8 mouse cellular contexts compared by ENCODE assay signal in genomic region chr1:82291930-82292712, GRCm38 (mm10). TPM values are rescaled to one million over a fixed set of nuclear protein-coding genes. Genes with fewer than 3 reads are reported as not detected.
DNase-seq lines count a peak whose midpoint lies in the region; ATAC-seq lines count a peak whose summit lies in the region.

No protein-coding gene starts in this region.

- peak overlapping the region; percentile 48 for H3K4me2 ChIP-seq in kidney, embryonic 14.5 days (replicated peaks; ENCODE audit: low read depth, low read length)
- peak overlapping the region; percentile 92 for H3K4me2 ChIP-seq in embryonic facial prominence, embryonic 11.5 days (ENCODE audit: low read depth, low read length)
- H3K4me2 ChIP-seq in hindbrain, embryonic 13.5 days: peak overlapping the region; percentile 67
- H3K4me2 ChIP-seq in midbrain, embryonic 13.5 days (replicated peaks): peak overlapping the region; percentile 82

- peak overlapping the region; percentile 46 for H3K4me3 ChIP-seq in kidney, embryonic 14.5 days (ENCODE audit: low read length)
- H3K4me3 ChIP-seq in embryonic facial prominence, embryonic 11.5 days (ENCODE audit: low read depth, low read length): peak overlapping the region; percentile 73
- H3K4me3 ChIP-seq in hindbrain, embryonic 13.5 days: peak overlapping the region; percentile 75
- peak overlapping the region; percentile 79 for H3K4me3 ChIP-seq in midbrain, embryonic 13.5 days (replicated peaks)

- peak overlapping the region; percentile 68 for H3K9ac ChIP-seq in kidney, embryonic 14.5 days (ENCODE audit: low read depth, low read length)
- peak overlapping the region; percentile 87 for H3K9ac ChIP-seq in embryonic facial prominence, embryonic 11.5 days (replicated peaks; ENCODE audit: low read length)
- H3K9ac ChIP-seq in hindbrain, embryonic 13.5 days: peak overlapping the region; percentile 91
- H3K9ac ChIP-seq in midbrain, embryonic 13.5 days (replicated peaks): peak overlapping the region; percentile 88

- DNase-seq in kidney, postnatal 25 days: no peak
- DNase-seq in embryonic facial prominence, embryonic 11.5 days (ENCODE audit: low spot score): no peak
- DNase-seq in spleen, adult 18-20 months: no peak
- no peak for DNase-seq in cerebellum, postnatal 4 days (ENCODE audit: low spot score in 2 of 2)
- DNase-seq in right cerebral cortex, postnatal 4 days: no peak

- H3K9me3 ChIP-seq in kidney, embryonic 14.5 days (ENCODE audit: control insufficient read depth, low read length): no peaks in the 10 kb centered on the region
- no peaks in the 10 kb centered on the region for H3K9me3 ChIP-seq in embryonic facial prominence, embryonic 11.5 days (replicated peaks; ENCODE audit: control insufficient read depth, low read length)
- no peaks in the 10 kb centered on the region for H3K9me3 ChIP-seq in hindbrain, embryonic 13.5 days
- no peaks in the 10 kb centered on the region for H3K9me3 ChIP-seq in midbrain, embryonic 13.5 days

- H3K4me1 ChIP-seq in kidney, embryonic 14.5 days (ENCODE audit: control insufficient read depth, insufficient read depth, low read length): peaks cover 21% of the 10 kb centered on the region
- no peaks in the 10 kb centered on the region for H3K4me1 ChIP-seq in embryonic facial prominence, embryonic 11.5 days (ENCODE audit: control insufficient read depth, insufficient read depth, low read length)
- H3K4me1 ChIP-seq in hindbrain, embryonic 13.5 days (replicated peaks): peaks cover 46% of the 10 kb centered on the region
- H3K4me1 ChIP-seq in midbrain, embryonic 13.5 days (replicated peaks): peaks cover 40% of the 10 kb centered on the region

- H3K27me3 ChIP-seq in kidney, embryonic 14.5 days (ENCODE audit: control insufficient read depth, insufficient read depth, low read length): no peaks in the 10 kb centered on the region
- H3K27me3 ChIP-seq in embryonic facial prominence, embryonic 11.5 days (ENCODE audit: control insufficient read depth, insufficient read depth, low read length): no peaks in the 10 kb centered on the region
- H3K27me3 ChIP-seq in hindbrain, embryonic 13.5 days: no peaks in the 10 kb centered on the region
- H3K27me3 ChIP-seq in midbrain, embryonic 13.5 days: no peaks in the 10 kb centered on the region

- WGBS in kidney, embryonic 14.5 days: 3% methylated on average over 23 of the region's 23 CpGs
- 1% methylated on average over 23 of the region's 23 CpGs for WGBS in embryonic facial prominence, embryonic 11.5 days
- under 1% methylated on average over 23 of the region's 23 CpGs for WGBS in hindbrain, embryonic 13.5 days
- WGBS in midbrain, embryonic 13.5 days: 2% methylated on average over 23 of the region's 23 CpGs

- H3K27ac ChIP-seq in kidney, embryonic 14.5 days (ENCODE audit: low read depth, low read length): peak overlapping the region; percentile 81
- H3K27ac ChIP-seq in embryonic facial prominence, embryonic 11.5 days (replicated peaks; ENCODE audit: low read depth, low read length): peak overlapping the region; percentile 94
- H3K27ac ChIP-seq in hindbrain, embryonic 13.5 days: peak overlapping the region; percentile 98
- peak overlapping the region; percentile 98 for H3K27ac ChIP-seq in midbrain, embryonic 13.5 days

- no peak for ATAC-seq in kidney, embryonic 14.5 days (ENCODE audit: low FRiP score, low TSS enrichment)
- ATAC-seq in embryonic facial prominence, embryonic 11.5 days (replicated peaks; ENCODE audit: insufficient number of reproducible peaks, low FRiP score, low TSS enrichment, low read depth): no peak
- ATAC-seq in hindbrain, embryonic 13.5 days (ENCODE audit: low FRiP score): no peak; the same call in 1 of the 2 replicates
- ATAC-seq in midbrain, embryonic 13.5 days: 0 out of 2 replicates have a peak, but pooled peaks have one; percentile 1

- peaks cover 10% of the 10 kb centered on the region; the same call in 1 of the 2 replicates for H3K36me3 ChIP-seq in kidney, embryonic 14.5 days (ENCODE audit: control insufficient read depth, insufficient read depth, low read length)
- H3K36me3 ChIP-seq in embryonic facial prominence, embryonic 11.5 days (replicated peaks; ENCODE audit: control insufficient read depth, insufficient read depth, low read depth, low read length): peaks cover 4% of the 10 kb centered on the region
- peaks cover 18% of the 10 kb centered on the region for H3K36me3 ChIP-seq in hindbrain, embryonic 13.5 days
- H3K36me3 ChIP-seq in midbrain, embryonic 13.5 days: peaks cover 14% of the 10 kb centered on the region

RNA-seq across cellular contexts. Expression of gene Irs1, which starts 0.9 kb away (rescaled TPM):
- 1.9 and 3.8 TPM in 2 replicates for polyA plus RNA-seq in kidney, embryonic 14.5 days (2014; fragmentation: Nextera tagmentation; extraction: Ambion mirVana)
- polyA plus RNA-seq in embryonic facial prominence, embryonic 11.5 days (2014; fragmentation: Nextera tagmentation; extraction: Ambion mirVana): 7.9 and 8.3 TPM in 2 replicates
- polyA plus RNA-seq in hindbrain, embryonic 13.5 days (2015; fragmentation: Nextera tagmentation; extraction: Ambion mirVana): 8.5 and 8.7 TPM in 2 replicates
- 6.6 and 7.9 TPM in 2 replicates for polyA plus RNA-seq in midbrain, embryonic 13.5 days (2015; fragmentation: Nextera tagmentation; extraction: Ambion mirVana)

RNA-seq across cellular contexts. Expression of gene Rhbdd1, which starts 24.1 kb away (rescaled TPM):
- polyA plus RNA-seq in kidney, embryonic 14.5 days (2014; fragmentation: Nextera tagmentation; extraction: Ambion mirVana): 6.7 and 7.0 TPM in 2 replicates
- 6.7 and 6.9 TPM in 2 replicates for polyA plus RNA-seq in embryonic facial prominence, embryonic 11.5 days (2014; fragmentation: Nextera tagmentation; extraction: Ambion mirVana)
- polyA plus RNA-seq in hindbrain, embryonic 13.5 days (2015; fragmentation: Nextera tagmentation; extraction: Ambion mirVana): 4.3 and 5.4 TPM in 2 replicates
- polyA plus RNA-seq in midbrain, embryonic 13.5 days (2015; fragmentation: Nextera tagmentation; extraction: Ambion mirVana): 4.8 and 6.2 TPM in 2 replicates

RNA-seq across cellular contexts. Expression of gene Gm9747, which starts 59.2 kb away (rescaled TPM):
- polyA plus RNA-seq in kidney, embryonic 14.5 days (2014; fragmentation: Nextera tagmentation; extraction: Ambion mirVana): 7.7 and 12.5 TPM in 2 replicates
- 31.9 and 35.9 TPM in 2 replicates for polyA plus RNA-seq in embryonic facial prominence, embryonic 11.5 days (2014; fragmentation: Nextera tagmentation; extraction: Ambion mirVana)
- polyA plus RNA-seq in hindbrain, embryonic 13.5 days (2015; fragmentation: Nextera tagmentation; extraction: Ambion mirVana): 23.5 and 25.6 TPM in 2 replicates
- 20.9 and 21.0 TPM in 2 replicates for polyA plus RNA-seq in midbrain, embryonic 13.5 days (2015; fragmentation: Nextera tagmentation; extraction: Ambion mirVana)
